Mouse (Mus musculus) thymus, adult 2 months (tissue): ENCODE measurements around the gene Myadml2. TPM values are rescaled to one million over a fixed set of nuclear protein-coding genes. Genes with fewer than 3 reads are reported as not detected.
A peak's percentile ranks its signal among the peaks of the same experiment; 100 is the strongest.

Source experiments
- DNase-seq: peaks from one replicate; pipeline ENCODE4 v3.0.0; 2021
- H3K27ac ChIP-seq: fragments of 200-500 bp; 2 replicates; pipeline ENCODE4 v1.5.1; 2012; ENCODE audit warnings: low read length, control low read depth; ENCODE audit not compliant: control insufficient read depth, insufficient read depth
- H3K27me3 ChIP-seq: fragments of 200-500 bp; 2 replicates; pipeline ENCODE4 v1.6.1; 2012; ENCODE audit warnings: mild to moderate bottlenecking, low read length, moderate library complexity, mixed read lengths; ENCODE audit not compliant: control insufficient read depth, insufficient read depth
- H3K36me3 ChIP-seq: fragments of 200-500 bp; 2 replicates; pipeline ENCODE4 v1.6.1; 2012; ENCODE audit warnings: mild to moderate bottlenecking, low read length, moderate library complexity; ENCODE audit not compliant: control insufficient read depth, insufficient read depth
- H3K4me1 ChIP-seq: fragments of 200-500 bp; replicated peaks from 2 replicates; pipeline ENCODE4 v1.6.1; 2012; ENCODE audit warnings: low read length; ENCODE audit not compliant: control insufficient read depth, insufficient read depth
- H3K4me3 ChIP-seq: fragments of 200-500 bp; 2 replicates; pipeline ENCODE4 v1.5.1; 2012; ENCODE audit warnings: mild to moderate bottlenecking, low read length, control low read depth, moderate library complexity; ENCODE audit not compliant: control insufficient read depth, insufficient read depth
- CTCF ChIP-seq: fragments of 200-500 bp; IDR thresholded peaks from 2 replicates; pipeline ENCODE4 v1.5.1; 2012; ENCODE audit warnings: mild to moderate bottlenecking, control low read depth, low read length, moderate library complexity, borderline replicate concordance; ENCODE audit not compliant: control insufficient read depth, poor library complexity, insufficient read depth; ENCODE audit errors: extremely low read depth
- POLR2A ChIP-seq: fragments of 200-500 bp; IDR thresholded peaks from 2 replicates; pipeline ENCODE4 v1.6.1; 2012; ENCODE audit warnings: mild to moderate bottlenecking, low read length, control low read depth, moderate library complexity; ENCODE audit not compliant: control insufficient read depth, poor library complexity, insufficient read depth; ENCODE audit errors: extremely low read depth
- WGBS: fragments of 180-500 bp; shearing (Covaris S2); methylation state at CpG from one replicate; pipeline ENCODE4 v1.1.7; 2018; 5-methylcytosine and 5-hydroxymethylcytosine counted together
- polyA plus RNA-seq: library from polyadenylated mRNA; depleted of rRNA; stranded (reverse); fragments of >200 nt; gene quantifications from 2 replicates; pipeline ENCODE4 v1.2.3, GENCODE M21; 2012

Myadml2 gene
- polyA plus RNA-seq, 1 experiment: 3.2 TPM

- no peak for TF ChIP-seq POLR2A
- no peak for TF ChIP-seq CTCF
- H3K4me1 ChIP-seq: no peaks in the 10 kb centered on the region
- no peaks in the 10 kb centered on the region for H3K36me3 ChIP-seq
- no peak for DNase-seq
- peaks cover 4% of the 10 kb centered on the region for H3K27me3 ChIP-seq
- H3K4me3 ChIP-seq: no peak overlapping the region
- H3K27ac ChIP-seq: no peak overlapping the region
- 78% methylated on average over 3 of the region's 3 CpGs for WGBS
Measured at GRCm38 (mm10) chr11:120666617-120667016, 18.7 kb upstream of the Myadml2 start.

DNA sequence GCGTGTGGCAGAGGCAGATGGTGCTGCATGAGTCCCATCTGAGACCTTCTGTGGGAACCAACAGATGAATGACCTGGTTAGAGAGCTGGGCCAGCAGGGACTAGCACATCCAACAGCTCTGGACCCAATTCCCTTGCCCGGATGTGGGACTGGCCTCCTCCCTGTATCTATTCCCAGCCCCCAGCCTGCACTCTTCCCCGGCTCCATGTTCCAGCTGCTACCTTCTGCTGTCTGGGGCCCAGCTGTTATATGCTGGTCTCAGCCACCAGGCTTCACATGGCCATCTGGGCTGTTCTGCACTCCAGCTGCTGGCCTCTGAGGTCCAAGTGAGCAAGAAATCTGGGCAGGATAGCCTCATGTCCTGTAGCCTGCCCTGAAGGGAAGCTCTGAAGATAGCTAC, 17.4 kb upstream of the Myadml2 start:
- no peak overlapping the region for H3K27ac ChIP-seq
- H3K36me3 ChIP-seq: no peaks in the 10 kb centered on the region
- WGBS: 92% methylated on average over 3 of the region's 3 CpGs
- no peak for DNase-seq
- peaks cover 13% of the 10 kb centered on the region for H3K27me3 ChIP-seq
- peaks cover 6% of the 10 kb centered on the region for H3K4me1 ChIP-seq
- TF ChIP-seq CTCF (no peak), POLR2A (no peak)
- no peak overlapping the region for H3K4me3 ChIP-seq

- TF ChIP-seq POLR2A: no peak
- no peak for TF ChIP-seq CTCF
- WGBS: 97% methylated on average over 5 of the region's 5 CpGs
- peaks cover 14% of the 10 kb centered on the region for H3K4me1 ChIP-seq
- H3K4me3 ChIP-seq: no peak overlapping the region
- no peak overlapping the region for H3K27ac ChIP-seq
- no peak for DNase-seq
- H3K27me3 ChIP-seq: peaks cover 25% of the 10 kb centered on the region
- H3K36me3 ChIP-seq: no peaks in the 10 kb centered on the region
Measured at GRCm38 (mm10) chr11:120663714-120664113, 15.8 kb upstream of the Myadml2 start.

DNA sequence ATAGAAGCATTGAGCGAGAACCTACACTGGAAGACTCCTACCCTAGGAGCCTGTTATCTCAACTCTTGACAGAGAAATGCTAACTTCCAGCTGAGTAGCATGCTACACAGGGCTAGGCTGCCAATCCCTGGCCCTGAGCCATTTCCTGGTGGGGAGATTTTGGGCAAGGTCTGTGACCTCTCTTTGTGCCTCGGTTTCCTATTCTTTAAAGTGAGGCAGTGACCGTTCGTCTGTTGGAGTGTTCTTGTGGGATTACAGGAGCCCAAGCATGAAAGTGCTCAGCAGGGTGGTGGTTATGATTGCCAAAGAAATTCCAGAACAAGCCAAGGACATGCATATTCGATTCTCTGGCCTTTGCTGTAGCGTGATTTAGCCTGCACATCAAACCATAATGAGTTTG, 14.8 kb upstream of the Myadml2 start:
- no peak overlapping the region for H3K27ac ChIP-seq
- peaks cover 25% of the 10 kb centered on the region for H3K27me3 ChIP-seq
- peaks cover 14% of the 10 kb centered on the region for H3K4me1 ChIP-seq
- TF ChIP-seq POLR2A (no peak), CTCF (no peak)
- 89% methylated on average over 6 of the region's 6 CpGs for WGBS
- H3K36me3 ChIP-seq: no peaks in the 10 kb centered on the region
- H3K4me3 ChIP-seq: no peak overlapping the region
- DNase-seq: no peak

DNA sequence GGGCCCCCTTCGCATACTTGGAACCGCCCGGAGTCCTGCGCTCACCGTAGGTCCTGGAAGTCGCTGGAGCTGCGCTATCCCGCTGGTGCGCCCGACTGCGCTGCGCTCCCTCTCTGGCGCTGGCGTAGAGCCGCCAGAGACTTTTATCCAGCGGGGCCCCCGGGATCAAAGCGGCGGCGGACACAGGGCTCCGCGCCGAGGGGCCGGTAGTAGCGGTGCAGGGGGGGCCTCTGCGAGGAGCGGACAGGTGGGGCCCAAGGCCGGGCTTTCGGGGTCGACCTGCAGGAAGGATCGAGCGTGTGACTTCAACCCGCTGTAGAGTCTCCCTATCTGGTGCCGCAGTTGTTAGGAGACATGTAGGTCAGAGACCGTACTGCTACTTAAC, 13.1 kb upstream of the Myadml2 start, which contains the start of gene Notum:
Gene Notum (minus strand): TSS at position 100 of the 385 bp plus-strand sequence.
- 3% methylated on average over 35 of the region's 35 CpGs for WGBS
- Histone ChIP-seq H3K27me3 (peaks cover 25% of the 10 kb centered on the region), H3K4me1 (peaks cover 14% of the 10 kb centered on the region), H3K4me3 (peak within 1 kb of the TSS; percentile 15), H3K27ac (no peak within 1 kb of the TSS), H3K36me3 (no peaks in the 10 kb centered on the region)
- no peak for DNase-seq
- no peak for TF ChIP-seq CTCF
- no peak for TF ChIP-seq POLR2A

- peak; percentile 18 for DNase-seq
- Histone ChIP-seq H3K36me3 (no peaks in the 10 kb centered on the region), H3K27ac (no peak overlapping the region), H3K4me1 (peaks cover 14% of the 10 kb centered on the region), H3K4me3 (peak overlapping the region; percentile 15), H3K27me3 (peaks cover 25% of the 10 kb centered on the region)
- 1% methylated on average over 92 of the region's 95 CpGs for WGBS
- no peak for TF ChIP-seq CTCF
- TF ChIP-seq POLR2A: no peak
Measured at GRCm38 (mm10) chr11:120660301-120661075, 12.5 kb upstream of the Myadml2 start.
